Mouse (Mus musculus) embryonic facial prominence, embryonic 13.5 days (tissue): Measurements from ENCODE around the gene Phf20. TPM values are rescaled to one million over a fixed set of nuclear protein-coding genes. Genes with fewer than 3 reads are reported as not detected.
A peak's percentile ranks its signal among the peaks of the same experiment; 100 is the strongest.

ENCODE experiments used
- ATAC-seq: fragments of 200-750 bp; cut with Nextera tagmentation; 2 replicates; pipeline ENCODE4 v1.8.0; 2017; ENCODE audit warnings: low read depth; ENCODE audit not compliant: insufficient number of reproducible peaks, insufficient read depth, low FRiP score, low TSS enrichment
- H3K27ac ChIP-seq: fragments of 300-500 bp; sonication (generic); 2 replicates; pipeline ENCODE4 v1.5.1; 2015; ENCODE audit warnings: moderate library complexity, mild to moderate bottlenecking, inconsistent platforms
- H3K27me3 ChIP-seq: fragments of 300-500 bp; sonication (generic); 2 replicates; pipeline ENCODE4 v1.6.1; 2015; ENCODE audit warnings: mild to moderate bottlenecking, inconsistent platforms
- H3K36me3 ChIP-seq: fragments of 300-500 bp; sonication (generic); 2 replicates; pipeline ENCODE4 v1.6.1; 2015; ENCODE audit warnings: mild to moderate bottlenecking, inconsistent platforms
- H3K4me1 ChIP-seq: fragments of 300-500 bp; sonication (generic); 2 replicates; pipeline ENCODE4 v1.6.1; 2015; ENCODE audit warnings: inconsistent platforms
- H3K4me2 ChIP-seq: fragments of 300-500 bp; sonication (generic); 2 replicates; pipeline ENCODE4 v1.6.1; 2015; ENCODE audit warnings: moderate library complexity, mild to moderate bottlenecking, inconsistent platforms
- H3K4me3 ChIP-seq: fragments of 300-500 bp; sonication (generic); 2 replicates; pipeline ENCODE4 v1.5.1; 2015; ENCODE audit warnings: mild to moderate bottlenecking, inconsistent platforms
- H3K9ac ChIP-seq: fragments of 300-500 bp; sonication (generic); 2 replicates; pipeline ENCODE4 v1.6.1; 2015; ENCODE audit warnings: mild to moderate bottlenecking, inconsistent platforms
- H3K9me3 ChIP-seq: fragments of 300-500 bp; sonication (generic); 2 replicates; pipeline ENCODE4 v1.6.1; 2016; ENCODE audit warnings: inconsistent platforms
- WGBS: fragments of 180-500 bp; shearing (Covaris S2); methylation state at CpG from one replicate; pipeline ENCODE4 v1.1.7; 2015; ENCODE audit warnings: mixed read lengths; 5-methylcytosine and 5-hydroxymethylcytosine counted together
- polyA plus RNA-seq: library from polyadenylated mRNA; unstranded; fragments of >200 nt; fragmentation: Nextera tagmentation; extraction: Ambion mirVana; gene quantifications from 2 replicates; pipeline ENCODE4 v1.2.1, GENCODE M21; 2015

Phf20 gene
- polyA plus RNA-seq, 1 experiment from 2014 or later: 90.3 TPM

- Histone ChIP-seq H3K4me1 (peaks cover 8% of the 10 kb centered on the region; the same call in 1 of the 2 replicates), H3K27me3 (no peaks in the 10 kb centered on the region), H3K36me3 (peaks cover 53% of the 10 kb centered on the region), H3K9me3 (no peaks in the 10 kb centered on the region), H3K4me2 (no peak overlapping the region), H3K4me3 (no peak overlapping the region), H3K27ac (peak overlapping the region; percentile 66), H3K9ac (no peak overlapping the region)
- no peak for ATAC-seq
- WGBS: 45% methylated on average over 4 of the region's 4 CpGs
Observed at GRCm38 (mm10) chr2:156278226-156279017, 82.2 kb downstream of the Phf20 start.

- peaks cover 42% of the 10 kb centered on the region for H3K36me3 ChIP-seq
- no peak for ATAC-seq
- H3K4me1 ChIP-seq: peaks cover 8% of the 10 kb centered on the region; the same call in 1 of the 2 replicates
- H3K27me3 ChIP-seq: no peaks in the 10 kb centered on the region
- no peak overlapping the region for H3K4me2 ChIP-seq
- H3K27ac ChIP-seq: no peak overlapping the region
- H3K9me3 ChIP-seq: no peaks in the 10 kb centered on the region
- 85% methylated on average over 4 of the region's 4 CpGs for WGBS
- no peak overlapping the region for H3K9ac ChIP-seq
- H3K4me3 ChIP-seq: no peak overlapping the region
Observed at GRCm38 (mm10) chr2:156281227-156281626, 85.0 kb downstream of the Phf20 start.

- no peaks in the 10 kb centered on the region for H3K4me1 ChIP-seq
- H3K4me2 ChIP-seq: no peak overlapping the region
- H3K9me3 ChIP-seq: no peaks in the 10 kb centered on the region
- H3K4me3 ChIP-seq: no peak overlapping the region
- no peak overlapping the region for H3K27ac ChIP-seq
- peaks cover 54% of the 10 kb centered on the region for H3K36me3 ChIP-seq
- WGBS: 79% methylated on average over 2 of the region's 2 CpGs
- ATAC-seq: no peak
- no peak overlapping the region for H3K9ac ChIP-seq
- H3K27me3 ChIP-seq: no peaks in the 10 kb centered on the region
Observed at GRCm38 (mm10) chr2:156285161-156285560, 88.9 kb downstream of the Phf20 start.

- Histone ChIP-seq H3K4me1 (no peaks in the 10 kb centered on the region), H3K4me3 (no peak overlapping the region), H3K36me3 (peaks cover 60% of the 10 kb centered on the region), H3K9ac (no peak overlapping the region), H3K4me2 (no peak overlapping the region), H3K27me3 (no peaks in the 10 kb centered on the region), H3K9me3 (no peaks in the 10 kb centered on the region), H3K27ac (no peak overlapping the region)
- 93% methylated on average over 4 of the region's 4 CpGs for WGBS
- ATAC-seq: no peak
Observed at GRCm38 (mm10) chr2:156286733-156287132, 90.5 kb downstream of the Phf20 start.

GRCm38 (mm10) chr2:156288222-156288621 is 92.0 kb downstream of the Phf20 start:
- 78% methylated on average over 2 of the region's 2 CpGs for WGBS
- H3K9ac ChIP-seq: no peak overlapping the region
- ATAC-seq: no peak
- no peak overlapping the region for H3K4me2 ChIP-seq
- H3K4me3 ChIP-seq: no peak overlapping the region
- H3K36me3 ChIP-seq: peaks cover 62% of the 10 kb centered on the region
- H3K27me3 ChIP-seq: no peaks in the 10 kb centered on the region
- no peaks in the 10 kb centered on the region for H3K9me3 ChIP-seq
- no peak overlapping the region for H3K27ac ChIP-seq
- H3K4me1 ChIP-seq: no peaks in the 10 kb centered on the region

GRCm38 (mm10) chr2:156289552-156290160 is 93.4 kb downstream of the Phf20 start:
- 85% methylated on average over 2 of the region's 2 CpGs for WGBS
- Histone ChIP-seq H3K4me1 (no peaks in the 10 kb centered on the region), H3K9ac (no peak overlapping the region), H3K27me3 (no peaks in the 10 kb centered on the region), H3K4me2 (no peak overlapping the region), H3K4me3 (no peak overlapping the region), H3K36me3 (peaks cover 76% of the 10 kb centered on the region), H3K9me3 (no peaks in the 10 kb centered on the region), H3K27ac (no peak overlapping the region)
- no peak for ATAC-seq

- no peaks in the 10 kb centered on the region for H3K27me3 ChIP-seq
- H3K9me3 ChIP-seq: no peaks in the 10 kb centered on the region
- 89% methylated on average over 1 of the region's 1 CpGs for WGBS
- no peak for ATAC-seq
- no peak overlapping the region for H3K27ac ChIP-seq
- H3K4me3 ChIP-seq: no peak overlapping the region
- no peak overlapping the region for H3K4me2 ChIP-seq
- H3K9ac ChIP-seq: no peak overlapping the region
- H3K36me3 ChIP-seq: peaks cover 84% of the 10 kb centered on the region
- no peaks in the 10 kb centered on the region for H3K4me1 ChIP-seq
Observed at GRCm38 (mm10) chr2:156291998-156292397, 95.7 kb downstream of the Phf20 start.

GRCm38 (mm10) chr2:156295601-156296063 is 99.4 kb downstream of the Phf20 start:
- H3K36me3 ChIP-seq: peaks cover 79% of the 10 kb centered on the region
- H3K27ac ChIP-seq: no peak overlapping the region
- 94% methylated on average over 2 of the region's 2 CpGs for WGBS
- H3K9ac ChIP-seq: no peak overlapping the region
- H3K4me2 ChIP-seq: no peak overlapping the region
- no peaks in the 10 kb centered on the region for H3K27me3 ChIP-seq
- H3K4me1 ChIP-seq: no peaks in the 10 kb centered on the region
- ATAC-seq: no peak
- no peaks in the 10 kb centered on the region for H3K9me3 ChIP-seq
- H3K4me3 ChIP-seq: no peak overlapping the region

GRCm38 (mm10) chr2:156296190-156296589 is 99.9 kb downstream of the Phf20 start:
- no peak overlapping the region for H3K9ac ChIP-seq
- peaks cover 79% of the 10 kb centered on the region for H3K36me3 ChIP-seq
- H3K4me3 ChIP-seq: no peak overlapping the region
- no peaks in the 10 kb centered on the region for H3K27me3 ChIP-seq
- no peaks in the 10 kb centered on the region for H3K9me3 ChIP-seq
- H3K4me1 ChIP-seq: no peaks in the 10 kb centered on the region
- no peak overlapping the region for H3K4me2 ChIP-seq
- ATAC-seq: no peak
- no peak overlapping the region for H3K27ac ChIP-seq
- 92% methylated on average over 3 of the region's 3 CpGs for WGBS

- no peak overlapping the region for H3K27ac ChIP-seq
- H3K4me2 ChIP-seq: no peak overlapping the region
- H3K9me3 ChIP-seq: no peaks in the 10 kb centered on the region
- no peak overlapping the region for H3K9ac ChIP-seq
- WGBS: 79% methylated on average over 3 of the region's 3 CpGs
- no peak overlapping the region for H3K4me3 ChIP-seq
- H3K27me3 ChIP-seq: no peaks in the 10 kb centered on the region
- H3K36me3 ChIP-seq: peaks cover 79% of the 10 kb centered on the region
- no peaks in the 10 kb centered on the region for H3K4me1 ChIP-seq
- no peak for ATAC-seq
Observed at GRCm38 (mm10) chr2:156297653-156298052, 101.4 kb downstream of the Phf20 start.

- no peak for ATAC-seq
- H3K4me1 ChIP-seq: no peaks in the 10 kb centered on the region
- H3K27me3 ChIP-seq: no peaks in the 10 kb centered on the region
- H3K27ac ChIP-seq: no peak overlapping the region
- 81% methylated on average over 7 of the region's 7 CpGs for WGBS
- H3K36me3 ChIP-seq: peaks cover 78% of the 10 kb centered on the region
- no peaks in the 10 kb centered on the region for H3K9me3 ChIP-seq
- no peak overlapping the region for H3K9ac ChIP-seq
- H3K4me3 ChIP-seq: no peak overlapping the region
- no peak overlapping the region for H3K4me2 ChIP-seq
Observed at GRCm38 (mm10) chr2:156298458-156298857, 102.2 kb downstream of the Phf20 start.

- no peak overlapping the region for H3K27ac ChIP-seq
- 89% methylated on average over 4 of the region's 4 CpGs for WGBS
- no peaks in the 10 kb centered on the region for H3K9me3 ChIP-seq
- no peak for ATAC-seq
- H3K27me3 ChIP-seq: no peaks in the 10 kb centered on the region
- H3K36me3 ChIP-seq: peaks cover 77% of the 10 kb centered on the region
- no peak overlapping the region for H3K4me3 ChIP-seq
- no peak overlapping the region for H3K9ac ChIP-seq
- no peaks in the 10 kb centered on the region for H3K4me1 ChIP-seq
- no peak overlapping the region for H3K4me2 ChIP-seq
Observed at GRCm38 (mm10) chr2:156302063-156302462, 105.8 kb downstream of the Phf20 start.
